Mouse (Mus musculus) forelimb bud, embryonic 11.5 days (tissue): ENCODE results near the gene Armc10.
A peak's percentile ranks its signal among the peaks of the same experiment; 100 is the strongest.
"Not testable (repeated sequence)": the region's sequence is repeated elsewhere in the genome, so short reads cannot be mapped to it uniquely, and the experiment has no call there.

ENCODE experiments used
- DNase-seq: peaks from one replicate; pipeline ENCODE4 v3.0.0-alpha.2; 2012; ENCODE audit warnings: low read depth, low spot score

Armc10 gene

GRCm38 (mm10) chr5:21645439-21646132 lies at the start of gene Armc10, which contains the start of gene Fbxl13:
TSS of gene Armc10 (plus strand) at chr5:21645813.
TSS of gene Fbxl13 (minus strand) at chr5:21645634.
- DNase-seq, result peak; percentile 93

- not testable (repeated sequence) for DNase-seq
Measured at GRCm38 (mm10) chr5:21599536-21599935, 46.1 kb upstream of the Armc10 start.

GRCm38 (mm10) chr5:21599961-21600360 lies 45.7 kb upstream of the Armc10 start:
- no peak for DNase-seq

- no peak for DNase-seq
Measured at GRCm38 (mm10) chr5:21605936-21606335, 39.7 kb upstream of the Armc10 start.

GRCm38 (mm10) chr5:21608311-21609304 lies 37.0 kb upstream of the Armc10 start:
- no peak for DNase-seq

- DNase-seq, result no peak
Measured at GRCm38 (mm10) chr5:21610996-21611395, 34.6 kb upstream of the Armc10 start.

- not testable (repeated sequence) for DNase-seq
Measured at GRCm38 (mm10) chr5:21614299-21614698, 31.3 kb upstream of the Armc10 start.

- DNase-seq, result no peak
Measured at GRCm38 (mm10) chr5:21616450-21617009, 29.1 kb upstream of the Armc10 start.

DNA sequence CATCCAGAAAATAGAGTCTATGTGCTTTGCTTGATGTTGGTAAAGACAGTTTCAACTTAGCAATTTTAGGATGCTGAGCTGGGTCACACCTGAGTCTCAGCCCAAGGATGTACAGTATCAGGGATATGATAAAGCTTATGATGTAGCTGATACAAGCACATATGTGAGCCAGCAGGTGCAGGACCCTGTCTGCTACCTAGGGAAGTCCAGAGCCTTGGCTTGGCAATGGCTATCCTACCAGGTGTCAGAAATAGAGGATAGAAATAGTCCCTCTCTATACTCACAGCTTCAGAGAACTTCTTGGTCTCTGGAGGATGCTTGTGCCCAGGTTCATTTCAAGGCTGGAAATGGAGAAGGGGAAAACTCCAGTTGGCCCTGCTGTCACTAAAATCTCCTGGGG lies 19.7 kb upstream of the Armc10 start:
- DNase-seq, result no peak

- DNase-seq, result peak; percentile 40
Measured at GRCm38 (mm10) chr5:21640961-21641360, 4.7 kb upstream of the Armc10 start.

DNA sequence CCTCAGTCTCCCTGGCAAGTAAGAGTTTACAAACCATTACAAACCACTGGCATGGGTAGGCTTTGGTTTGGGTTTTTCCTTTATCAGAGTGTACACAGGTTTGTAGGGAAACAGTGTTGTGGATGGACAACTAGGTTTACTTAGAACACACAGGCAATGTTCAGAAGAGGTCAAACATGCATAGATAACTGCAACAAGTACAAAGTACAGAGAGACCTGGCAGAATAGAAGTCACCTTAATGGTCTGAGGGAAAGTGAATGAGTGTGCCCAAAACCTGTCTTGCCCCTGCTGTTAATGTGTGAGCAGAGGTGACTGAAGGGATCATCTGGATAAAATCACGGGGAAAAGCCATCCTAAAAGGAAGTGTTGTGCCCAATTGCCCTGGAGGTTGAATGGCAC lies 2.0 kb upstream of the Armc10 start:
- no peak for DNase-seq

DNA sequence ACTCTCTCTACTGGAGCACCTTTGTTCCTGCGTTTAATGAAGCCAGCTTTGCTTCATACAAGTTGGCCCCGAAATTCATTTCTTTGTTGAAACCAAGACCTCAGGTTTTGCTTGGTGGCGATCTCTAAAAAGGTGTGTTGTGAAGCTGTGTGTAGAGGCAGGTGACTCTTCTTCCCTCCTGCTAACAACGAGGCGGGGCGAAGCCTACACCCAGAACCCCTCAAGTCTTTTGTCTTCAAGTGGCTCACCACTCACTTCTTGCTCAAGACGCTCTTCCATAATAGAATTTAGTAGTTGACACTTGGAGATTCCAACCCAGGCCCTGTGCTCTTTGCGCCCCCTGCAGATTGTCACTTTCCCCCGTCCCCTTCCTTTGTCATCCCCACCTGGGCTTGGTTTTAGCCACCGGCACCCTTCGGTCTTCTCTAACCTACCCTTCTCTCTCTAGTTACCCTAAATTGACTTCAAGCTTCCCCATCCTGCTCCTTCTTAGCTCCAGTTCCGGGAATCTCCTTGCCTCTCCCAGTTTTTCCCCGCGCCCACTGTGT lies 648 bp upstream of the Armc10 start:
- DNase-seq, result no peak

DNA sequence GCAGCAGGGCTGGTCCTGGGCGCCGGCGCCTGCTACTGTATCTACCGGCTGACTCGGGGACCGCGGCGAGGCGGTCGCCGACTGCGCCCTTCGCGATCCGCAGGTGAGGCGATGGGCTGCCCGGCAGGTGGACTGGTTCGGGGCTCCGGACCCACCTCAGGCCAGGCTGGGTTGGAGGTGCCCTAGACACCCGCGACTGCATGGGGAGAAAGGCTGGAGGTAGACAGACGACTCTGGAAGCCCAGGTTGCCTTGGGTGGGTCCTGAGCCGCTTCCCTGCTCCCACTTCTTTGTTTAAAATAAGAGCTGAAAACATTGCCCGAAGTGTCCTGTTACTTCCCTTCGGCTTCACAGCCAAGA lies 499 bp downstream of the Armc10 start:
- DNase-seq, result no peak

GRCm38 (mm10) chr5:21650736-21651135 lies 5.1 kb downstream of the Armc10 start:
- DNase-seq, result no peak

- no peak for DNase-seq
Measured at GRCm38 (mm10) chr5:21651885-21652612, 6.4 kb downstream of the Armc10 start.

DNA sequence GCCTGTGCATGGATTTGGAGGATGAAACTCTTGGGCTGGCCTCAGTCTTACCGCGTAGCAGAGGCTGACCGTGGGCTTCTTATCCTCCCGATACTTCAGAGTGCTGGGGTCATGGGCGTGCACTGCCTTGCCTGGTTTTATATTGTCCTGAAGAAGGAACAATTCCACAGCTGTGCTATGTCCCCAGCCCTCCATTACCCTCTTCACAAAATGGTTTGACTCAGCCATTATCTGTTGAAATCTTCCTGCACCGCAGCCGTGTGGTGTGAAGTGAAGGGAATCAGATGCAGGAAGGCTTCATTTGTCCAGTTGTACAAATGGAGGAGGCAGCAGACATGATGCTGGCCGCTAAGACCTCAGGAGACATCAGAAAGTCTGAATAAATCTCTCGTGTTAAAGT lies 11.3 kb downstream of the Armc10 start:
- no peak for DNase-seq

- no peak for DNase-seq
Measured at GRCm38 (mm10) chr5:21658038-21658437, 12.4 kb downstream of the Armc10 start.

DNA sequence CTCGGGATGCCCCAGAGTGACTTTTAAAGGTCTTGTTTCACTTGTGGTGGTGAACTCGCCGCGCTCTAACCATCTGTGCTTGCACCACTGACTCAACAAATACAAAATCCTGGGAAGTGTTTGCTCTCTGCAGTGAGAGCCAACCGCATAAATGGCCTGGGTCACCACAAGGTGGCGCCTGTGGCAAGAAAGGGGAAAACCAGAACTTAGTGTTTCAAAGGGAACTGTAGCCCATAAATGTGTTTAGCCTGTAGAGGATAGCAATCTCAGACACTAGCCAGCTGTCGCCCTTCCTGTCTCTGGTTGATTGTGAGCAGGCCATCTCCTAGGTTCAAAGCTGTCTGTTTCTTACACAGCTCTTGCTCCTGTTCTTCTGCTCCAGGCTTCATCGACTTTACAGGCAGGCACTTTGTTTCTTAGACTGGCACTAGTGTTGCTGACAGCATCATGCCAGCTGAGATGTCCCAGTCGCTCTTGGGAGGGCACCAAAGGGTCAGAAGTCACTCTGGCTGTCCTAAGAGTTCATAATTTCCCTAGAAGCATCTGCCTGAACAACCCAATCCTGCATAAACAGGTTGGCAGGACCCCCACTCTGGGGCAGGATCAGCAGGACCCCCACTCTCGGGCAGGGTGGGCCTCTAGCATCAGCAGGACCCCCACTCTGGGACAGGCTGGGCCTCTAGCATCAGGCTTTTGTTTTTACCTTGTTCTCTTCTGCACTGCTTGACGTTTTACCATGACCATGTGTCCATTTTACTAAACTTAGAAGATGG lies 13.2 kb downstream of the Armc10 start:
- DNase-seq, result peak; percentile 62

DNA sequence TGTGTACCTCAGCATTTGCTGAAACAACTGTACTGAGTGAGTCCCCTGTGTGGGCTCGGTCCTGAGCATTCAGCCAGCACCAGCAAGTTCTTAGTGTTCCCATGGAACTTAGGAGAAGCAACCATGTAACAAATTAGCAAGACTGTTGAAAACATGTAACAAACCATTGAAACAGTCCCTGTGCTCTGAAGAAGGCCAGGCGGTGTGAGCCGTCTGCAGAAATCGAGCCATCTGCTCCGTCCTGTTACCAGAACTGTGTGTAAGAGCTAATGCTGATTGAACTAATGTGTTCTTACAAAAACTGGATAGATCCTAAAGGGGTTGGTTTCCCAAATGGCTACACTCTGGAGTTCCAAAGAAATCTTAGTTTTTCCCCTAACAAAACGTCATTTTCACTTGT lies 15.2 kb downstream of the Armc10 start:
- DNase-seq, result no peak

- no peak for DNase-seq
Measured at GRCm38 (mm10) chr5:21663081-21663480, 17.5 kb downstream of the Armc10 start.
